Mouse (Mus musculus): ENCODE results near the gene Igdcc4. TPM values are rescaled to one million over a fixed set of nuclear protein-coding genes. Genes with fewer than 3 reads are reported as not detected.

Igdcc4 gene
- total RNA-seq, 2 experiments from 2014 or later = 8.6 to 10.5 TPM

GRCm38 (mm10) chr9:65179817-65180624 is 78.7 kb downstream of the Igdcc4 start:
- intact Hi-C loops (cut with DNase I) = no loop called here
- DNase-seq = no peak

Other genes starting within 250 kb of the Igdcc4 start
- gene Slc24a1, start 149.9 kb upstream of the Igdcc4 start, total RNA-seq (2021) = under 1 TPM; 0.14 to 0.15 TPM
- 10 to 100 TPM; 17.8 to 19.4 TPM for gene Ints14, start 140.6 kb upstream of the Igdcc4 start, total RNA-seq (2021)
- 10 to 100 TPM; 17.7 to 20.9 TPM for gene Hacd3, start 79.8 kb upstream of the Igdcc4 start, total RNA-seq (2021)
- gene Dpp8, start 69.1 kb upstream of the Igdcc4 start, total RNA-seq (2021) = 10 to 100 TPM; 67.5 to 74.3 TPM
- gene Igdcc3, start 39.7 kb downstream of the Igdcc4 start, total RNA-seq (2021) = under 1 TPM; 0.22 to 0.24 TPM
- gene Parp16, start 93.9 kb downstream of the Igdcc4 start, total RNA-seq (2021) = 1 to 10 TPM; 3.4 to 3.6 TPM
- gene Cilp, start 163.7 kb downstream of the Igdcc4 start, total RNA-seq (2021) = 1 to 10 TPM; 6.2 to 6.6 TPM
- 10 to 100 TPM; 90.7 to 99.9 TPM for gene Clpx, start 192.8 kb downstream of the Igdcc4 start, total RNA-seq (2021)
- gene Pdcd7, start 244.6 kb downstream of the Igdcc4 start, total RNA-seq (2021) = 10 to 100 TPM in 1 of 2 experiments, 1 to 10 TPM in 1; 9.6 to 11.3 TPM

Data from heart, postnatal 14 days (tissue).